Mouse (Mus musculus) small intestine, adult 2 months (tissue): ENCODE measurements around the gene Pcsk6.

Experiments
- CTCF ChIP-seq: fragments of 200-500 bp; IDR thresholded peaks from 2 replicates; pipeline ENCODE4 v1.5.1; 2012; ENCODE audit warnings: low read depth, mild to moderate bottlenecking, control low read depth, inconsistent platforms, low read length, moderate library complexity, mixed read lengths; ENCODE audit not compliant: insufficient replicate concordance, insufficient read length; ENCODE audit errors: extremely low read depth
- POLR2A ChIP-seq: fragments of 200-500 bp; IDR thresholded peaks from 2 replicates; pipeline ENCODE4 v1.6.1; 2012; ENCODE audit warnings: low read depth, mild to moderate bottlenecking, control low read depth, inconsistent platforms, low read length, moderate library complexity

DNA sequence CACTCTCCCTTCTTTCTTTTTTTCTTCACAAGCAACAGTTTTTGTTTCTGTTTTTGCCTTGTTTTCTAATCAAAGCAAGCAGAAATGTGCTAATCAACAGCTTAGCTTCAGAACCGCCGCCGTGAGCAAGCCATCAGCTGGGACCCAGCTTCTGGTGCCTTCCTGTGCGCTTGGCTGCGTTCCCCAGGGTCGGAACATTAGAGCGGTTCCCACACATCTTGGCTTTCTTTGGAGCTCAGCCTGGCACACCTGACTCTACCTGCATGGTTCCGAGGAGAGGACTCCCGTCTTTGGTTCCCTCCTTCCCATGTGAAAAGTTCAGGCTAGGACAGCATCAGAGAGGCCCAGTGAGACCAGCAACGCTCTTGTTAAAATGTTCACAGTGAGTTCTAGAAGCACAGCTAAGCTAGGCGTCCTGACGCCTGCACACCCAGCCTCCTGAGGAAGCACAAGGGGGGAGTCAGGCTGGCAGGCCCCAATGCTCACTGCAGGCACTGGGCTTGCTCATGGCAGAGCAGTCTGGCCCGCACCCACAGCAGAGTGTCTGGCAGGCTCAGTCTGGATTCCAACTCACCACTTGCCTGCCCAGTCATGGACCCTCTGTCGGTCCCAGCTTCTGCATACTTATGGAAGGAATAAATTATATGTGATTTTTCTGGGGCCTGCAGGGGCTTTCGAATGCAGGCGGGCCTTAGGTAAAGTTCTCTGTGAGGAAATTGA, 139.7 kb downstream of the Pcsk6 start:
- TF ChIP-seq CTCF (no peak), POLR2A (no peak)
